14 mouse cellular contexts compared by ENCODE assay signal in the genomic region with DNA sequence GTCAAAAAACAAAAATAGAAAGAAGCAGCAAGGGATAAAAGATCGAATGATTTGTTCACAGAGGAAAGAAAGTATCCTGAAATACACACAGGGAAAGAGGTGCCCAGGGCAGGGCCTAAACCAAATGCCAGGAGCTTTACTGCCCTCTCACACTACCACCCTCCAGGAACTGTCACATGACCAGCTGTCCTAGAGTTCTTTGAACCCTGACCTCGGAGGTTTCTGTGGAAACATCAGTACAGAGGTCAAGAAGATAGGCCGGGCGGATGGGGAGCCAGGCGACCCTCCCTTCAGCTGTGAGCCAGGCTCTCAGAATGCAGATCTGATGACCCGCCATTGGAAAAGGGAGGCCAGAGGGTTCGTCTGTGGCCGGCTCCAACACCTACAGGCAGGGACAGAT.
"Had no signal": no experiment of that assay in that cellular context is flagged by ENCODE, and none has a peak within 500 bp of the region (broad histone marks: within the 10 kb centered on the region; RNA-seq: fewer than 3 reads in every experiment).

No protein-coding gene starts in this region.

- H3K9me3 ChIP-seq: limb, embryonic 10.5 days; liver, embryonic 15.5 days had no signal

- ATAC-seq: intestine, postnatal 0 days had no signal

- H3K27ac ChIP-seq: layer of hippocampus, adult 2 months; limb, embryonic 10.5 days; limb, embryonic 13.5 days; liver, embryonic 15.5 days had no signal

- H3K36me3 ChIP-seq: limb, embryonic 10.5 days; limb, embryonic 13.5 days; liver, embryonic 15.5 days had no signal

- H3K4me3 ChIP-seq: layer of hippocampus, adult 2 months; limb, embryonic 10.5 days; limb, embryonic 13.5 days; liver, embryonic 15.5 days had no signal

- DNase-seq: layer of hippocampus, adult 9-11 months; liver; lung, adult 2 months; lung, postnatal 14 days; lung, postnatal 4 days; midbrain, embryonic 14.5 days; thymus, adult 18-20 months; thymus, postnatal 36 days had no signal

- H3K9ac ChIP-seq: limb, embryonic 13.5 days; liver, embryonic 15.5 days had no signal

- H3K4me2 ChIP-seq: limb, embryonic 13.5 days; liver, embryonic 15.5 days; midbrain, embryonic 11.5 days had no signal

- H3K27me3 ChIP-seq: limb, embryonic 13.5 days; liver, embryonic 15.5 days had no signal
